Mouse (Mus musculus) forebrain, embryonic 10.5 days (tissue): Measurements from ENCODE around the gene Dusp15. TPM values are rescaled to one million over a fixed set of nuclear protein-coding genes. Genes with fewer than 3 reads are reported as not detected.

Source experiments
- polyA plus RNA-seq: library from polyadenylated mRNA; unstranded; fragments of >200 nt; fragmentation: Nextera tagmentation; extraction: Ambion mirVana; gene quantifications from 2 replicates; pipeline ENCODE4 v1.2.1, GENCODE M21; 2016

The Dusp15 gene
- polyA plus RNA-seq, 1 experiment from 2014 or later: 0.42 TPM

Other genes starting within 250 kb of the Dusp15 start
- gene Id1, start 215.4 kb downstream of the Dusp15 start, polyA plus RNA-seq: 57.5 and 61.1 TPM in 2 replicates
- gene Cox4i2, start 197.5 kb downstream of the Dusp15 start, polyA plus RNA-seq: 3.0 and 4.2 TPM in 2 replicates
- 98.5 and 104 TPM in 2 replicates for gene Bcl2l1, start 120.0 kb downstream of the Dusp15 start, polyA plus RNA-seq
- 162 and 163 TPM in 2 replicates for gene Tpx2, start 103.7 kb downstream of the Dusp15 start, polyA plus RNA-seq
- 0.06 and 0.12 TPM in 2 replicates for gene Mylk2, start 40.3 kb downstream of the Dusp15 start, polyA plus RNA-seq
- gene Foxs1, start 18.5 kb downstream of the Dusp15 start, polyA plus RNA-seq: 0.34 and 0.60 TPM in 2 replicates
- gene Ttll9, start 10.8 kb upstream of the Dusp15 start, polyA plus RNA-seq: 1.3 and 1.6 TPM in 2 replicates
- 88.5 and 90.8 TPM in 2 replicates for gene Pdrg1, start 63.7 kb upstream of the Dusp15 start, polyA plus RNA-seq
- gene Xkr7, start 80.2 kb upstream of the Dusp15 start, polyA plus RNA-seq: 0.14 and 0.20 TPM in 2 replicates
- gene Ccm2l, start 114.3 kb upstream of the Dusp15 start, polyA plus RNA-seq: 0.83 and 0.84 TPM in 2 replicates
- 0.92 and 1.5 TPM in 2 replicates for gene Hck, start 156.8 kb upstream of the Dusp15 start, polyA plus RNA-seq
- gene Tm9sf4, start 209.6 kb upstream of the Dusp15 start, polyA plus RNA-seq: 65.3 and 66.0 TPM in 2 replicates